Mouse (Mus musculus): ENCODE measurements around the gene Naip5.
"Not testable (repeated sequence)": the region's sequence is repeated elsewhere in the genome, so short reads cannot be mapped to it uniquely, and the experiment has no call there.

- TF ChIP-seq CTCF (IDR thresholded peaks at IDR 0.05); EP300 (IDR thresholded peaks at IDR 0.05; ENCODE audit: insufficient read depth, low read depth, low read length); POLR2A (IDR thresholded peaks at IDR 0.05; ENCODE audit: insufficient read depth, low read depth, low read length): not testable (repeated sequence)
Observed at GRCm38 (mm10) chr13:100255925-100256324, 9.8 kb upstream of the Naip5 start.

Data from heart, adult 2 months (tissue).